Mouse (Mus musculus) neutrophil, adult 5-6 weeks (primary cell): ENCODE measurements around the gene Sel1l. TPM values are rescaled to one million over a fixed set of nuclear protein-coding genes. Genes with fewer than 3 reads are reported as not detected.

ENCODE experiments used
- total RNA-seq: library from RNA; stranded (forward); fragments of 200-1000 nt; gene quantifications from 2 replicates; pipeline ENCODE4 v1.2.3, GENCODE M21; 2017

The Sel1l gene
- total RNA-seq, 1 experiment from 2014 or later = 89.8 TPM

Other genes with a start within 250 kb of the Sel1l start
- 12.8 and 18.2 TPM in 2 replicates for gene Ston2, start 60.8 kb downstream of the Sel1l start, total RNA-seq